Mouse (Mus musculus) hindbrain, postnatal 0 days (tissue): ENCODE data around the gene Tbxas1. TPM values are rescaled to one million over a fixed set of nuclear protein-coding genes. Genes with fewer than 3 reads are reported as not detected.

Experiments used
- ATAC-seq: fragments of 200-750 bp; cut with Nextera tagmentation; 2 replicates; pipeline ENCODE4 v1.8.0; 2017; ENCODE audit warnings: mild to moderate bottlenecking, moderate TSS enrichment, moderate library complexity
- DNase-seq: peaks from one replicate; pipeline ENCODE4 v3.0.0-alpha.2; 2015; ENCODE audit warnings: low spot score
- H3K27ac ChIP-seq: fragments of 300-500 bp; sonication (generic); 2 replicates; pipeline ENCODE4 v1.5.1; 2014; ENCODE audit warnings: mild to moderate bottlenecking
- H3K27me3 ChIP-seq: fragments of 300-500 bp; sonication (generic); 2 replicates; pipeline ENCODE4 v1.6.1; 2014; ENCODE audit warnings: low read length, mixed read lengths; ENCODE audit not compliant: insufficient read depth
- H3K36me3 ChIP-seq: fragments of 300-500 bp; sonication (generic); 2 replicates; pipeline ENCODE4 v1.6.1; 2014; ENCODE audit warnings: low read length, mixed read lengths; ENCODE audit not compliant: insufficient read depth
- H3K4me1 ChIP-seq: fragments of 300-500 bp; sonication (generic); 2 replicates; pipeline ENCODE4 v1.6.1; 2014; ENCODE audit warnings: antibody characterized with exemption, low read length, mixed read lengths; ENCODE audit not compliant: insufficient read depth
- H3K4me2 ChIP-seq: fragments of 300-500 bp; sonication (generic); 2 replicates; pipeline ENCODE4 v1.6.1; 2014; ENCODE audit warnings: low read depth, mild to moderate bottlenecking, low read length, moderate library complexity, mixed read lengths
- H3K4me3 ChIP-seq: fragments of 300-500 bp; sonication (generic); 2 replicates; pipeline ENCODE4 v1.5.1; 2014; ENCODE audit warnings: low read length
- H3K9ac ChIP-seq: fragments of 300-500 bp; sonication (generic); replicated peaks from 2 replicates; pipeline ENCODE4 v1.6.1; 2014; ENCODE audit warnings: mild to moderate bottlenecking, low read length, moderate library complexity, mixed read lengths
- H3K9me3 ChIP-seq: fragments of 300-500 bp; sonication (generic); 2 replicates; pipeline ENCODE4 v1.6.1; 2016; ENCODE audit warnings: low read length, mixed read lengths
- CTCF ChIP-seq: IDR thresholded peaks from 2 replicates; pipeline ENCODE4 v1.5.1; 2016; ENCODE audit warnings: antibody characterized with exemption, control low read depth, low read depth
- WGBS: fragments of 180-500 bp; shearing (Covaris S2); extraction: QIAGEN DNeasy Blood & Tissue Kit; methylation state at CpG from one replicate; pipeline ENCODE4 v1.1.7; 2014; 5-methylcytosine and 5-hydroxymethylcytosine counted together
- polyA plus RNA-seq: library from polyadenylated mRNA; unstranded; fragments of >200 nt; fragmentation: Nextera tagmentation; extraction: Ambion mirVana; gene quantifications from 2 replicates; pipeline ENCODE4 v1.2.1, GENCODE M21; 2015
- total RNA-seq: library from RNA; depleted of rRNA; stranded (reverse); fragments of >200 nt; gene quantifications from 2 replicates; pipeline ENCODE4 v1.2.3, GENCODE M21; 2014

Gene Tbxas1
- total and polyA plus RNA-seq, 2 experiments from 2014 or later: 2.1 to 4.3 TPM

GRCm38 (mm10) chr6:39008116-39008515 is 132.9 kb downstream of the Tbxas1 start:
- ATAC-seq: no peak
- Histone ChIP-seq H3K27me3 (no peaks in the 10 kb centered on the region), H3K9ac (no peak overlapping the region), H3K4me3 (no peak overlapping the region), H3K4me1 (0 out of 2 replicates have a peak, but pooled peaks cover 9% of the 10 kb centered on the region), H3K27ac (no peak overlapping the region), H3K9me3 (no peaks in the 10 kb centered on the region), H3K4me2 (no peak overlapping the region), H3K36me3 (no peaks in the 10 kb centered on the region)
- 77% methylated on average over 4 of the region's 4 CpGs for WGBS
- TF ChIP-seq CTCF: no peak
- DNase-seq: no peak

DNA sequence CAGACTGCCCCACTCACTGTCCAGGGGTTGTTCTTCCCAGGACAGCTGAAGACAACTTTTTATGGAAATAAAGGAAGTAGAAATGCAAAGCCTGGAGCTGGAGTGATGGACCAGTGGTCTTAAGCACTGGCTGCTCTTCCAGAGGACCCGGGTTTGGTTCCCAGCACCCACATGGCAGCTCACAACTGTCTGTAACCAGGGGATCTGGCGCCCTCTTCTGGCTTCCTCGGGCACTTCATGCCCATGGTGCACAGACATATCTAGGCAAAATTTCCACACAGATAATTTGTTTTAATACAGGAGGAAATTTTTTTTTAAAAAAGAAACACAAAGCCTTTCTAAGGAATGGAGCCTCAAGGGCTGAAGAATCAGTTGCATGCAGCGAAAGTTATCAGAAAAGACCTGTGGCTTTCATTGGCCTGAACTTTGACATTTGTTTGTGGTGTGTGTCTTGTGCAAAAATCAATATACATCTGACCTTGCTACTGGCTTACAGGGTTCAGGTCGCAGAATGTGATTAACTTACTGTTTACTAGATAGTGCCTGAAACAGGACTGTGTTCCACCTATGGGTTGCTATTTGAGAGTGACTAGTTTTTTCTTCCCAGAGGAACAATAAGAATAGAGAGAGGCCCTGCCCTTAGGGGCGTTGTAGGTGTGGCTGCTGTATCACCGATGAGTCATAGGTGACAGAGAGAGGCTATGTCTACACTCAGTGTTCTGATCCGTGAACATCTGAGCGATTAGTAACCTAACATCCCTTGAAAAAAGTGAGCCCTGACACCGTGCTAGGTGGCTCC is 138.0 kb downstream of the Tbxas1 start:
- Histone ChIP-seq H3K36me3 (no peaks in the 10 kb centered on the region), H3K4me2 (no peak overlapping the region), H3K27me3 (no peaks in the 10 kb centered on the region), H3K9ac (no peak overlapping the region), H3K4me3 (no peak overlapping the region), H3K27ac (no peak overlapping the region), H3K9me3 (no peaks in the 10 kb centered on the region), H3K4me1 (no peaks in the 10 kb centered on the region)
- TF ChIP-seq CTCF: no peak
- DNase-seq (no peak), ATAC-seq (no peak)
- WGBS: 90% methylated on average over 10 of the region's 10 CpGs

DNA sequence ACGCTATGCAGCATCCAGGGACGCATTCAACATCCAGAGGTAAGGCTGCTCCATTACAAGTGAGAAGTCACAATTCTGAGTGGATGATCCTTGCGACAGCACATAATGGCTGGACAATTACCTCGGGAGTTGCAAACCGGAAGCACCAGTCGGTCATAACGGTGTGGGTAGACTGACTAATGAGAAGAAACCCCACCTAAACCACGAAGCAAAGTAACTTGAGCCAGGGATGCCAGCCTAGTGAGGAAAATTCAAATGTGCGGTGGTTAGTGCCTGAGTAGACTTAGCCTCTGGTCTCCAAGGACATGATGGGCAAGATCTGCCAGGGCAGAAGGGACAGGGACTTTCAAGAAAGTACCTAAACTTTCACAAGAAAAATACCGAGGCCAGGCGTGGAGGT is 142.7 kb downstream of the Tbxas1 start:
- DNase-seq (no peak), ATAC-seq (no peak)
- H3K9ac ChIP-seq: no peak overlapping the region
- WGBS: 88% methylated on average over 11 of the region's 11 CpGs
- no peak for TF ChIP-seq CTCF
- H3K4me1 ChIP-seq: no peaks in the 10 kb centered on the region
- no peak overlapping the region for H3K4me3 ChIP-seq
- no peaks in the 10 kb centered on the region for H3K27me3 ChIP-seq
- H3K36me3 ChIP-seq: no peaks in the 10 kb centered on the region
- H3K27ac ChIP-seq: no peak overlapping the region
- no peak overlapping the region for H3K4me2 ChIP-seq
- no peaks in the 10 kb centered on the region for H3K9me3 ChIP-seq

GRCm38 (mm10) chr6:39018805-39019204 is 143.6 kb downstream of the Tbxas1 start:
- TF ChIP-seq CTCF: peak; percentile 55
- Histone ChIP-seq H3K36me3 (no peaks in the 10 kb centered on the region), H3K4me1 (no peaks in the 10 kb centered on the region), H3K27me3 (no peaks in the 10 kb centered on the region), H3K27ac (no peak overlapping the region), H3K4me2 (no peak overlapping the region), H3K9me3 (no peaks in the 10 kb centered on the region), H3K9ac (no peak overlapping the region), H3K4me3 (no peak overlapping the region)
- DNase-seq: peak; percentile 30
- WGBS: 72% methylated on average over 7 of the region's 7 CpGs
- no peak for ATAC-seq

DNA sequence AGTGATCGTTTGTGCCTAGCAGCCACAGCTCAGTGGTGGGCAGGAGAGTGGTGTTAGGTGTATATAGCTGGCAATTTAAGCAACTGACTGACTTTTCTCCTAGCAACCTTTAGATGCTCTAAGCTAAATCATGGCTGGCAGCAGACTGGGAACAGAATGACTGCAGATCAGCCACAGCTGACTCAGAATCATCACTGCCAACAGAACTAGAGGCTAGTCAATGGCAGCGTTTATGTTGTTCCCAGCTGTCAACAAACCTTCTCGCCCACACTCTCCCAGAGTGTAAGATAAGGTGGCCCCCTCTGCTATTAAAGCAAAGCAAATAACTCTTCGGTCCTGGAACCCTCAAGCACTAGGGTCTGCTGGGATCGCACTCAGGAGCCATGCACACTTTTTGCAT is 144.0 kb downstream of the Tbxas1 start:
- H3K4me3 ChIP-seq: no peak overlapping the region
- DNase-seq: no peak
- no peak overlapping the region for H3K9ac ChIP-seq
- no peaks in the 10 kb centered on the region for H3K36me3 ChIP-seq
- no peak overlapping the region for H3K4me2 ChIP-seq
- ATAC-seq: no peak
- H3K27ac ChIP-seq: no peak overlapping the region
- 80% methylated on average over 5 of the region's 5 CpGs for WGBS
- H3K9me3 ChIP-seq: no peaks in the 10 kb centered on the region
- no peak for TF ChIP-seq CTCF
- H3K27me3 ChIP-seq: no peaks in the 10 kb centered on the region
- no peaks in the 10 kb centered on the region for H3K4me1 ChIP-seq

- Histone ChIP-seq H3K27me3 (no peaks in the 10 kb centered on the region), H3K9ac (no peak overlapping the region), H3K4me2 (no peak overlapping the region), H3K9me3 (no peaks in the 10 kb centered on the region), H3K4me3 (no peak overlapping the region), H3K27ac (no peak overlapping the region), H3K36me3 (no peaks in the 10 kb centered on the region), H3K4me1 (no peaks in the 10 kb centered on the region)
- DNase-seq (no peak), ATAC-seq (no peak)
- 75% methylated on average over 1 of the region's 1 CpGs for WGBS
- TF ChIP-seq CTCF: no peak
Observed at GRCm38 (mm10) chr6:39021909-39022308, 146.7 kb downstream of the Tbxas1 start.

GRCm38 (mm10) chr6:39022461-39023181 is 147.4 kb downstream of the Tbxas1 start:
- H3K27me3 ChIP-seq: no peaks in the 10 kb centered on the region
- no peak overlapping the region for H3K4me3 ChIP-seq
- H3K4me1 ChIP-seq: no peaks in the 10 kb centered on the region
- H3K4me2 ChIP-seq: no peak overlapping the region
- H3K9ac ChIP-seq: no peak overlapping the region
- H3K36me3 ChIP-seq: no peaks in the 10 kb centered on the region
- TF ChIP-seq CTCF: no peak
- no peak overlapping the region for H3K27ac ChIP-seq
- WGBS: 56% methylated on average over 7 of the region's 7 CpGs
- peak; percentile 64; the same call in 1 of the 2 replicates for ATAC-seq
- H3K9me3 ChIP-seq: no peaks in the 10 kb centered on the region
- peak; percentile 36 for DNase-seq
